Mouse (Mus musculus) gonadal fat pad, adult 2 months (tissue): ENCODE results near the gene Dcaf10. TPM values are rescaled to one million over a fixed set of nuclear protein-coding genes. Genes with fewer than 3 reads are reported as not detected.
A peak's percentile ranks its signal among the peaks of the same experiment; 100 is the strongest.

Experiments used
- DNase-seq: peaks from one replicate; pipeline ENCODE4 v3.0.0-alpha.2; 2012; ENCODE audit warnings: low read depth
- polyA plus RNA-seq: library from polyadenylated mRNA; depleted of rRNA; stranded (reverse); fragments of >200 nt; gene quantifications from 2 replicates; pipeline ENCODE4 v1.2.3, GENCODE M21; 2012; rRNA removed

The Dcaf10 gene
- polyA plus RNA-seq, 1 experiment, result 17.3 TPM

DNA sequence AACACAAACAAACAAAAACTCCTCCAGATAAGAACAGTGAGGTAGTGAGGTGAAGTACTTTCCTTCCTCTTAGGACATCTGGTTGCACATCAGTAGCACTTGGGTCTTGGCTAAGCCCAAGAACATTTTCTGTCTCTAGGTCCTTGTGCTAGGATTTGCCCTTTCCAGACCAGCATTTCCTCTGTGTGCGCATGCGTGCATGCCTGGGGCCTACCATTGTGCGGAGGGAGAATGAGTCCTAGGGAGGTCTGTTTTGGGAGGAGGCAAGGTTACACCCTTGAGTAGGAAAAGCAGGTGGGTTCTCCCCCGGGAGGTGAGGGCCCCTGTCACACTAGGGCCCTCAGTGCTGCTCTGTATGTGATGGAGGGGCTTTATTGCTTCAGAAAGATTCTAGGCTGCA is 77.2 kb downstream of the Dcaf10 start:
- no peak for DNase-seq

- no peak for DNase-seq
Observed at GRCm38 (mm10) chr4:45420733-45421132, 78.8 kb downstream of the Dcaf10 start.

DNA sequence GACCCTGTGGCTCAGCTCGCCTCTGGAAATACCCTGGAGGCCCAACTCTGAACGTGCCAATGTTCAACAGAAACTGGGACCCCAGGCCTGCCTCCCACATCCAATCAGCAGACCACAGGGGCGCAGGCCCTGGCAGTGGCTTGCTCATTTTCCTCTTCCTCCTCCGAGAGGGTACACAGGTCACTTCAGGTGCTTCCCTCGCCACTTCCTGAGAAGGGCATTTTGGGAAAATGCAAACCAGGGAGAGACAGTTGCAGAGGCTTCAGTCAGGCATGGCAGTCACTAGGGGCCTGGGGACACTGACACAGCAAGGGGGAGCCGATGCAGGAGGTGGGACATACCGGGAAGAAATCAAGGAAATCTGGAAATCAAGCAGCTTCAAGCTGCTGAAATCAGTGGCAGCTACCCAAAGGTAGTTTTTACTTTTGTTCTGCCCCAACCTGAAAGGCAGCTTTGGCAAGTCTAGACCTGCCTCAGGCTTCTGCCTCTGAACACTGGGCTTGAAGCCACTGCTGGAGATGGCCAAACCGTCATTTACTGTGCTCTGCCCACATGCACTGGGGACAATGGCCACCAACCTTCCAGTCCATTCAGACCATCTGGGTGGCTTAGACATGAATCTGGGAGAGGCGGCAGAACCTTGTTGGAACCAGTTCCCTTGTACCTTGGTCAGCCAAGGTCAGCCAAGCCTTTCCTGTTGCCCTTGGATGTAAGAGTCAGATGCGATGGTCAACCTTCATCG is 79.8 kb downstream of the Dcaf10 start:
- peak; percentile 79 for DNase-seq

DNA sequence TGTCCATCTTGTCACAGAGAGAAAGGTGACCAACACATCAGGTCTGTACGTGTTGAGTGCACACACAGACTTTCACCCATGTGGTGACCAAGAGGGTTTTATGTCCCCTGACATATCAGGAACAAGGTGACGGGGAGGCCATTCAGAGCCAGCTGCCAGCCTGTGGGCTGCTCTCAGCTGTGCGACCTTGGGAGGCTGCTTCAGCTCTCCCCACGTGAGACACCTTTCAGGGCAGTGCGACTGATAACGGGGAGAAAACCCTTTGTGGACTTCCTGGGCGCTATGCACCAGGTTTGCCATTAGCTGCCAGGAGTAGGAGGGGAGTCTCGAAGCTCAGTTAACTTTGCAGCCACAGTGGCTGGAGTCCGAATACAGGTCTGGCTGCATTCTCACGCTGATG is 80.7 kb downstream of the Dcaf10 start:
- no peak for DNase-seq

DNA sequence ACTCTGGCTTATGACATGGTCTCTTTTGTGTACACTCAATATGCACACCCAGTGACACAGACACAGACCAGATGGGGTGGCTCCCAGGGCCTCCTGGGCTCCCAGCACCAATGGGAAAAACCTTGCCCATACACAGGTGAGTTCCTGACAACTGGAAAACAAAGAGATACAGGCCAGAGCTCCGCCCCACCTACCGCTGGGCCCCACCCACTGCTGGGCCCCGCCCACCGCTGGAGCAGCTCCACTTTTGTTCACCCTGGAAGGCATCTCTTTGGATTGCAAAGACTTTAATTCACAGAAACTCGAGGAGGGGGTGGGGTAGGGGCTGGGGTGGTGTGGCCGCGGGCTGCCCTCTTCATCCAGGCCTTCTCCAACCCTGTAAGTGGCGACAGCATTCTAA is 81.5 kb downstream of the Dcaf10 start:
- DNase-seq, result no peak

DNA sequence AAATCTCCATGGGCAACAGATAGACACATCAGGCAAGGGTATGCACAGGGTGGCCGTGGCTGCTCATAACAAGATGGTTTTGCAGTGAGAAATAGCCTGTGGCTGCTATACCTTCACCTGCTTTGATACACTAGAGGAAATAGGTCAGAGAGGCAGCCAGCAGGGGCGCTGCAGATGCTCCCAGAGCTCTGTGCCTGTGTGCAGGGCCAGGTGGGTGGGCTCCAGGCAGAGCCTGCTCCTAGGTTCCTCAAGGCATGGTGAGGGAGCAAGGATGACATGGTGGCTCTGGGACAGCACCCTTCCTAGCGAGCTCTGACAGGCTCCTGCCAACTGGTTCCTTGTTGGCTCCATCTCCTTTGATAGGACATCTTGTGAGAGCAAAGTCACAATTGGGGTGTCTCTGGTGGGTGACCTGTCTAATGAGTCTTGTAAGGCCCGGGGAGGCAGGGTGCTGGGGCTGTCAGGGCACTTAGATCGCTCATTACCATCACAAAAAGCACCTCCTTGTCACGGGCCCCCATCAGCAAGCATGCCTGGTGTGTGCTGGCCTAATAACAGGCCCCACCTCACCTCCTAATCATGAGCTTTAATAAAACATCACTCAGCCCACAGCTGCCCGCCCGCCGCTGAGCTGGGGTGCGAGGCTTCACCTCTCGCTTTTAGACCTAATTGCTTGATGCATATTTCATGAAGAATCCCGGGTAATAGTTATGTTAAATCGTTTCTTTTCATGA is 85.0 kb downstream of the Dcaf10 start:
- DNase-seq, result no peak

Other genes starting within 250 kb of the Dcaf10 start
- 68.9 and 86.6 TPM in 2 replicates for gene Tomm5, start 234.0 kb upstream of the Dcaf10 start, polyA plus RNA-seq
- 0.23 and 0.34 TPM in 2 replicates for gene Frmpd1, start 157.2 kb upstream of the Dcaf10 start, polyA plus RNA-seq
- gene Trmt10b, start 45.0 kb upstream of the Dcaf10 start, polyA plus RNA-seq, result 2.1 and 2.7 TPM in 2 replicates
- 17.9 and 26.2 TPM in 2 replicates for gene Exosc3, start 631 bp downstream of the Dcaf10 start, polyA plus RNA-seq
- gene Slc25a51, start 66.7 kb downstream of the Dcaf10 start, polyA plus RNA-seq, result 96.9 and 99.4 TPM in 2 replicates
- gene Shb, start 190.4 kb downstream of the Dcaf10 start, polyA plus RNA-seq, result 23.4 and 27.6 TPM in 2 replicates